Mouse (Mus musculus) fat pad, adult 2 months (tissue): ENCODE measurements around the gene Kcnq5.
"Not testable (repeated sequence)": the region's sequence is repeated elsewhere in the genome, so short reads cannot be mapped to it uniquely, and the experiment has no call there.

ENCODE experiments used
- DNase-seq: peaks from one replicate; pipeline ENCODE4 v3.0.0-alpha.2; 2011; ENCODE audit warnings: low read depth, low spot score; ENCODE audit errors: extremely low read depth

Kcnq5 gene

DNA sequence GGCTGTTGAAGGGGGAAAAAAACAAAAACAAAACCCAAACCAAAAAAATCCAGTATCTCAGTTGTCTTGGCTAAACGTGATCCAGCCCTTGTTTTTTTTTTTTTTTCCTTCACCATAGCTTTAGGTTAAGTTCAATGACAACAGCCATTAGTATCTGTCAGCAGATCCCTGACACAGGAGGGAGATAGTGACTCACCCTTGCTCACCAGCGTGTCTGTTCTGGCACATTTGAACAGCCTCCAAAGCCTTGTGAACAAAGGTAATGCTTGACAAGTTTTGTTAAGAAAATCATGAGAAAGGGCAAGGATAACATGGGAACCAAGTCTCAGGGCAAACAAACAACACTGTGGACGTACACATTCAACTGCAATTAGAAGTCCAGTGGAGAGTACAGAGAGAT, 123.2 kb downstream of the Kcnq5 start:
- no peak for DNase-seq

GRCm38 (mm10) chr1:21837387-21837786, 124.4 kb downstream of the Kcnq5 start:
- DNase-seq, result no peak

- peak; percentile 21 for DNase-seq
These were observed 125.4 kb downstream of the Kcnq5 start for GRCm38 (mm10) chr1:21836337-21836736.

- DNase-seq, result no peak
These were observed 131.8 kb downstream of the Kcnq5 start for GRCm38 (mm10) chr1:21829909-21830455.

DNA sequence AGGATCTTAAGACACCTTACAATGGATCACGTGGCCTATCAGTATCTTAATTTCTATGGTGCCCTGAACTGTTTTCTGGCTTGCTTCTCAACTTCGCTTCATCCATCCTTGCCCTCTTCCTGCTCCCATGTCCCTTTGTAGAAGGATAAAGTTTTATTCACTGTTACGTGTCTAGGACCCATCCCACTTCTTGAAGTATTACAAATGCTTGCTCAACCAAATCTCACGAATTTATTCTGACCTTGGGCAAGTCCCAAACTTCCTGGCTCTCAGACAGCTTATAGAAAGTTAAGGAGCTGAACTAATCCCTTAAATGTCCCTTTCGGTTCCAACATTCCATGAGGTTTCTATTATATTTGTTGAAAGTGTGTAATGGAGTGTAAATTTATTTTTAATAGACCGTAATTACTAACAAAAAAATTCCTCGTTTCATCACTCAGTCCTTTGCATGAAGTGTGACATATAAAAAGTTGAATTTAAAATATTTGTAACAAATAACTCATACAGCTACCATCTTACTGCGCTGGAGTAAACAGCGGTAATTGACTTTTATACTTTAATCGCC, 141.6 kb downstream of the Kcnq5 start:
- no peak for DNase-seq

DNA sequence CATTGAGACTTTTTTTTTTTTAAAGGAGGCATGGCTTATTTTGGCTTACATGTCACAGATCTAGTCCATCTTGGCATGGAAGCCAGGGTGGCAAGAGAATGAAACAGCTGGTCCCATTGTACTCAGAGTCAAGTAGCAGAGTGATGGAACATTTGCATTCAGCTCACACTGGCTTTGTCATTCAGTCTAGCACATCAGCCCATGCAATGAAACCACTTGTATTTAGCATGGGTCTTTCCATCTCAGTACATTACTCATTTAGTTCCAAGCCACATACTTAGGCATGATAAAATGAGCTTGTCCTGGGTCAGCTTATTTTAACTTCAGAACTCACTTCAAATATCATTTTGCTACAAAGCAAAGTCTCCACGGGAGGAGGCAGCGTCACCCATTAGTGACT, 156.7 kb downstream of the Kcnq5 start:
- no peak for DNase-seq

- DNase-seq, result no peak
These were observed 157.3 kb downstream of the Kcnq5 start for GRCm38 (mm10) chr1:21804477-21804866.

GRCm38 (mm10) chr1:21803751-21804476, 157.8 kb downstream of the Kcnq5 start:
- DNase-seq, result no peak

DNA sequence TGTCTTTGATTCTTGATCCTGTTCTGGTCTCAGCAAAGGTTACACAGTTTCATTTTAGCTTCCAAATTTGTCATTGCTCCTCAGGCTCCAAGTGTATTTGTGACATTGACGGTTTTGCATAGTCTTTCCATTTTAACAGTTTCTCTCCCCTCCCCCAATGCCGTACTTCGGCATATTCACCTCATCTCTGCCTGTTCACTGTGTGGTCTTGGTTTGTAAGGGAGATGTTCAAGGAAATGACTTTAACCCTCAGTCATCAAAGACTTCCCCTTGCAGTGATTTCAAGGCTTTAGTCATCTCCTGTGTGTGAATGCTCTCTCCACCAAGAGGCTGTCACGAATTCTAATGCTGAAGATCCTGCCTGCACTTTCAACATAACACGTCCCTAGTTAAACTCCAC, 181.0 kb downstream of the Kcnq5 start:
- no peak for DNase-seq

GRCm38 (mm10) chr1:21777560-21777959, 184.2 kb downstream of the Kcnq5 start:
- DNase-seq, result no peak

GRCm38 (mm10) chr1:21773931-21774330, 187.8 kb downstream of the Kcnq5 start:
- no peak for DNase-seq

GRCm38 (mm10) chr1:21770494-21770893, 191.2 kb downstream of the Kcnq5 start:
- no peak for DNase-seq

DNA sequence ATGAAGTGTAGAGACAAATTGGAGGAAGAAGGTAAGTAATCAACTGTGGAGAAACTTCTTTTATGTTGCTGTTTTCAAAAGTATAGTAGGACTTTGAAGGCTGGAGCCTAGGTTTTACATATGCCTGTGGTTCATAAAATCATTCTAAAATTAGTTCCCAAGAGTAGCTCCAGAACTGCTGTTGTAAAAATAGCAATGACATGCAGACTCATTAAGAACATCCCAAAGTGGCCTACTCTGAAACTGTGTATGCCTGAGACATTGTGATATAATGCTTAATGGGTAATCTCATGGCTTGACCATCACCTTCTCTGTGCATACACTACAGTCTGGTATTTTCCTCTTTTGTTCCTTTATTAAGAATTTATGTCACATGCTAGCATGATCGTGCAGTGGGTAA, 212.4 kb downstream of the Kcnq5 start:
- DNase-seq, result no peak

- no peak for DNase-seq
These were observed 232.6 kb downstream of the Kcnq5 start for GRCm38 (mm10) chr1:21729131-21729530.

DNA sequence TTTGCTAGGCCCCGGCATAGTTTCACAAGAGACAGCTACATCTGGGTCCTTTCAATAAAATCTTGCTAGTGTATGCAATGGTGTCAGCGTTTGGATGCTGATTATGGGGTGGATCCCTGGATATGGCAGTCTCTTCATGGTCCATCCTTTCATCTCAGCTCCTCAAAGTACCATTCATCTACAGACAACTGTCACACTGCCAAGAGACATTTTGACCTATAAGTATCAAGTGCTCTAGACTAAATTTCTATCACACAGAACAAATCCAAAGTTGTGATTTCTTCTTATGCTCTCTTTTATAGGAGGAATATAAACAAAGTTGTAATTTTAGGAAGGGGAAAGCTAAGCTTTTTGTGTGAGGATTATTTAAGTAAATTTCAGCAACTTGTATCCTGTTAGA, 238.5 kb downstream of the Kcnq5 start:
- not testable (repeated sequence) for DNase-seq

- no peak for DNase-seq
These were observed 240.5 kb downstream of the Kcnq5 start for GRCm38 (mm10) chr1:21721246-21721645.

DNA sequence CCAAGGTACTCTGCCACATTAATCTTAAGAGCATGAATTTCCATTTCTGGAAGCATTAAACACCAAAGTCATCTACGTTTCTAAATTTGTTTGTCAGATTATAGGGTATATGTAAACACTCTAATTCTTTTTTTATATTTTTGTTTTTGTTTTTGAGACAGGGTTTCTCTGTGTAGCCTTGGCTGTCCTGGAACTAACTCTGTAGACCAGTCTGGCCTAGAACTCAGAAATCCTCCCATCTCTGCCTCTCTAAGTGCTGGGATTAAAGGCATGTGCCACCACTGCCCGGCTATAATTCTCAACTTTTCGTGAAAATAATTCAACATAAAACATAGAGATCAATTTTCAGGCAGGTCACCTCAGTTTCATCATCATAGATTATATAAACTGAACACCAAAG, 246.9 kb downstream of the Kcnq5 start:
- DNase-seq, result no peak

- DNase-seq, result no peak
These were observed 249.0 kb downstream of the Kcnq5 start for GRCm38 (mm10) chr1:21712711-21713110.

GRCm38 (mm10) chr1:21690458-21690857, 271.3 kb downstream of the Kcnq5 start:
- DNase-seq, result no peak

GRCm38 (mm10) chr1:21688918-21689317, 272.8 kb downstream of the Kcnq5 start:
- no peak for DNase-seq

DNA sequence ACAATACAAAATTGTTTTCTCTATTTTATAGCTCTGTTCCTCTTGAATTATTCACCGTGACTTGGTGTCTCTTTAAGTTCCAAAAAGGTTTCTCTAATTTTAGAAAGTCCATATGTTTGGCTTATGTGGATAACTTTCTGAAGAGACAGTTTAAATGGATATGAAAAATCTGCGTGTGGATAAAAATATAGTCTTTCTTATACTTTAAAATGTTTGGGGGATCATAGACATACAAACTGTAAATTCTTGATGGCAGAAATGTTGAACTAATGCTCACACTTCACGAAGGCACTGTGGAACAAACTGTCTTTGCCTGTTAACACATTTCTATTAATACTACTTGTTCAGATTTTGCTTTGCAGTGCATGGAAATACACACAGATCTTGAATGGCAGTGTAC, 277.3 kb downstream of the Kcnq5 start:
- DNase-seq, result no peak

GRCm38 (mm10) chr1:21676805-21677204, 284.9 kb downstream of the Kcnq5 start:
- DNase-seq, result no peak

- no peak for DNase-seq
These were observed 300.9 kb downstream of the Kcnq5 start for GRCm38 (mm10) chr1:21660840-21661239.
